13 mouse cellular contexts compared by ENCODE assay signal in the genomic region with DNA sequence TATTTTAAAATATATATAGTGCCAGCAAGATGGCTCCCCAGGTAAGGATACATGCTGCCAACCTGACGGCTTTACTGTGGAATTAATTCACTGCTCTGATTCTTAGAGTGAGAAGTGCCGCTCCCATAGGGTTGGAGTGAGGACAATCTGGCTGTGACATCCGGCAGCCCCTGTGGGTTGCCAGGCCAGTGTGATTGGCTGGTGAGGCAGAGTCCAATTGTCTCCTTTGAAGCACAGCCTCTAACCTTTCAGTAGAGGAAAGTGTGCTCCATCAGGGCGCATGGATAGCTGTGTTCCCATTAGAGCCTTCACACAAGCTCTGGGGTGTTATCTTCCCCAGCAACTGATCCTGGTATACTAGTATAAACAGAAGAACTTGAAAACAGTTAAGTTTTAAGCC.
"Had no signal": no experiment of that assay in that cellular context is flagged by ENCODE, and none has a peak within 500 bp of the region (broad histone marks: within the 10 kb centered on the region; RNA-seq: fewer than 3 reads in every experiment).

No protein-coding gene starts in this region.

- DNase-seq: gastrocnemius, postnatal 14 days; gastrocnemius, postnatal 36 days; heart, adult 2 months; heart, postnatal 14 days; heart, postnatal 36 days; kidney, adult 11 months; kidney, adult 2 months; kidney, adult 9 months; kidney, postnatal 14 days; kidney, postnatal 4 days; liver; liver, embryonic 13.5 days; liver, postnatal 0 days had no signal
